Mouse (Mus musculus): Measurements from ENCODE around the gene Tmem132d.

- TF ChIP-seq GATA1 (IDR thresholded peaks at IDR 0.05; ENCODE audit: borderline replicate concordance, low read length) (no peak), FLI1 (IDR thresholded peaks at IDR 0.05; ENCODE audit: low read length) (no peak)
These were observed 221.8 kb downstream of the Tmem132d start for GRCm38 (mm10) chr5:128211125-128211524.

Measured in megakaryocyte, embryonic 14.5 days (primary cell).